9 mouse cellular contexts compared by ENCODE assay signal in the genomic region with DNA sequence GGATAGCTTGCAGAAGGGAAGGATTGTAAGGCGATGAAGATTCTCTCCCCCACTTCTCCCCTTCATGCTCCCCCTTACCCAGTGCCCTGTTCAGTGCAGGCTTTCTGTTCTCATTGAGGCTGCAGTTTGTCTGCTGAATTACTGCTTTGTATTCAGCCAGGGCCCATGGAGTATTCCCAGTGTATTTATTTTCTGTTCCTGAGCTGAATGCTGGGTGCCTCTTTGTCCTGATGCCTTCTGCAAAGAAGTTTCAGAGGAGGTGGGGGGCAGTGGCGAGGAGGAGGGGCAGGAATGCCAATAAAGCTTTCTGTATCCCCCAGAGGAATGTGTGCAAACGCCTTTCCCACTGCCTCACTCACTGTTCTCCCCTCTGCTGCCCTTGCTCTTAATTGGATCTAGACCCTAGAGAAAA.
DNase-seq lines count a peak whose midpoint lies in the region; ATAC-seq lines count a peak whose summit lies in the region.
"Had no signal": no experiment of that assay in that cellular context is flagged by ENCODE, and none has a peak within 500 bp of the region (broad histone marks: within the 10 kb centered on the region; RNA-seq: fewer than 3 reads in every experiment).

No protein-coding gene starts in this region.

- no peaks in the 10 kb centered on the region for H3K27me3 ChIP-seq in embryonic facial prominence, embryonic 11.5 days (ENCODE audit: control insufficient read depth, insufficient read depth, low read length)
- no peaks in the 10 kb centered on the region for H3K27me3 ChIP-seq in hindbrain, embryonic 15.5 days
- H3K27me3 ChIP-seq in midbrain, embryonic 12.5 days: no peaks in the 10 kb centered on the region
- H3K27me3 ChIP-seq in heart, embryonic 12.5 days (replicated peaks): no peaks in the 10 kb centered on the region

- DNase-seq in cerebellum, postnatal 36 days: no peak
- DNase-seq in embryonic facial prominence, embryonic 11.5 days (ENCODE audit: low spot score): peak; percentile 51
- DNase-seq in gastrocnemius, postnatal 10 days: no peak
- DNase-seq in thymus, postnatal 36 days: no peak

- H3K27ac ChIP-seq in embryonic facial prominence, embryonic 11.5 days (replicated peaks; ENCODE audit: low read depth, low read length): no peak overlapping the region
- peak overlapping the region; percentile 82 for H3K27ac ChIP-seq in hindbrain, embryonic 15.5 days (replicated peaks)
- peak overlapping the region; percentile 74 for H3K27ac ChIP-seq in midbrain, embryonic 12.5 days (replicated peaks)
- no peak overlapping the region for H3K27ac ChIP-seq in heart, embryonic 12.5 days (ENCODE audit: poor library complexity, severe bottlenecking)

- H3K9me3 ChIP-seq in embryonic facial prominence, embryonic 11.5 days (replicated peaks; ENCODE audit: control insufficient read depth, low read length): no peaks in the 10 kb centered on the region
- H3K9me3 ChIP-seq in hindbrain, embryonic 15.5 days: no peaks in the 10 kb centered on the region
- H3K9me3 ChIP-seq in midbrain, embryonic 12.5 days: no peaks in the 10 kb centered on the region
- H3K9me3 ChIP-seq in heart, embryonic 12.5 days (replicated peaks): no peaks in the 10 kb centered on the region

- no peaks in the 10 kb centered on the region for H3K36me3 ChIP-seq in embryonic facial prominence, embryonic 11.5 days (replicated peaks; ENCODE audit: control insufficient read depth, insufficient read depth, low read depth, low read length)
- no peaks in the 10 kb centered on the region for H3K36me3 ChIP-seq in hindbrain, embryonic 15.5 days
- H3K36me3 ChIP-seq in midbrain, embryonic 12.5 days: no peaks in the 10 kb centered on the region
- H3K36me3 ChIP-seq in heart, embryonic 12.5 days: no peaks in the 10 kb centered on the region

- no peak overlapping the region for H3K9ac ChIP-seq in embryonic facial prominence, embryonic 11.5 days (replicated peaks; ENCODE audit: low read length)
- H3K9ac ChIP-seq in hindbrain, embryonic 15.5 days: no peak overlapping the region
- no peak overlapping the region for H3K9ac ChIP-seq in midbrain, embryonic 12.5 days (replicated peaks)
- H3K9ac ChIP-seq in heart, embryonic 12.5 days: no peak overlapping the region

- no peak overlapping the region for H3K4me3 ChIP-seq in embryonic facial prominence, embryonic 11.5 days (ENCODE audit: low read depth, low read length)
- H3K4me3 ChIP-seq in hindbrain, embryonic 15.5 days: no peak overlapping the region
- H3K4me3 ChIP-seq in midbrain, embryonic 12.5 days: no peak overlapping the region
- no peak overlapping the region for H3K4me3 ChIP-seq in heart, embryonic 12.5 days
- H3K4me3 ChIP-seq: erythroblast, embryonic 14.5 days had no signal

- 13% methylated on average over 3 of the region's 3 CpGs for WGBS in embryonic facial prominence, embryonic 11.5 days
- WGBS in hindbrain, embryonic 15.5 days: 2% methylated on average over 3 of the region's 3 CpGs
- WGBS in midbrain, embryonic 12.5 days: 1% methylated on average over 3 of the region's 3 CpGs
- WGBS in heart, embryonic 12.5 days: 30% methylated on average over 3 of the region's 3 CpGs

- ATAC-seq in cerebellum, adult (ENCODE audit: insufficient number of reproducible peaks, low FRiP score, low TSS enrichment): peak; percentile 26; the same call in 1 of the 2 replicates
- ATAC-seq in embryonic facial prominence, embryonic 11.5 days (replicated peaks; ENCODE audit: insufficient number of reproducible peaks, low FRiP score, low TSS enrichment, low read depth): peak; percentile 89
- peak; percentile 93 for ATAC-seq in hindbrain, embryonic 15.5 days (ENCODE audit: low FRiP score, low read depth)
- peak; percentile 89 for ATAC-seq in midbrain, embryonic 12.5 days (ENCODE audit: low FRiP score, low read depth)
- ATAC-seq in heart, embryonic 12.5 days (ENCODE audit: insufficient number of reproducible peaks, low FRiP score): no peak

- no peaks in the 10 kb centered on the region for H3K4me1 ChIP-seq in embryonic facial prominence, embryonic 11.5 days (ENCODE audit: control insufficient read depth, insufficient read depth, low read length)
- peaks cover 20% of the 10 kb centered on the region for H3K4me1 ChIP-seq in hindbrain, embryonic 15.5 days (replicated peaks)
- peaks cover 17% of the 10 kb centered on the region for H3K4me1 ChIP-seq in midbrain, embryonic 12.5 days
- H3K4me1 ChIP-seq in heart, embryonic 12.5 days (replicated peaks): no peaks in the 10 kb centered on the region

- no peak overlapping the region for H3K4me2 ChIP-seq in embryonic facial prominence, embryonic 11.5 days (ENCODE audit: low read depth, low read length)
- H3K4me2 ChIP-seq in hindbrain, embryonic 15.5 days: no peak overlapping the region
- H3K4me2 ChIP-seq in midbrain, embryonic 12.5 days (replicated peaks): peak overlapping the region; percentile 2; the same call in 1 of the 2 replicates
- H3K4me2 ChIP-seq in heart, embryonic 12.5 days: no peak overlapping the region

Comparison
In these comparisons a context has a peak if more than half of its experiments do, and no peak if none do; other contexts are left out.
1. H3K27ac ChIP-seq: peak in hindbrain, embryonic 15.5 days (single experiment) and midbrain, embryonic 12.5 days (single experiment); none in embryonic facial prominence, embryonic 11.5 days (single experiment) and heart, embryonic 12.5 days (single experiment).